Mouse (Mus musculus) kidney, embryonic 16.5 days (tissue): Measurements from ENCODE around the gene Add3. TPM values are rescaled to one million over a fixed set of nuclear protein-coding genes. Genes with fewer than 3 reads are reported as not detected.

Experiments used
- polyA plus RNA-seq: library from polyadenylated mRNA; unstranded; fragments of >200 nt; fragmentation: Nextera tagmentation; extraction: Ambion mirVana; gene quantifications from 2 replicates; pipeline ENCODE4 v1.2.1, GENCODE M21; 2015

Gene Add3
- polyA plus RNA-seq, 1 experiment from 2014 or later, result 85.1 TPM

Other genes starting within 250 kb of the Add3 start
- gene Xpnpep1, start 100.2 kb upstream of the Add3 start, polyA plus RNA-seq, result 166 and 167 TPM in 2 replicates
- 19.2 and 32.1 TPM in 2 replicates for gene Mxi1, start 170.1 kb downstream of the Add3 start, polyA plus RNA-seq
- not detected in 2 replicates for gene Gm10197, start 231.3 kb downstream of the Add3 start, polyA plus RNA-seq